Comparison of ENCODE assay signal across 9 mouse cellular contexts in the genomic region with DNA sequence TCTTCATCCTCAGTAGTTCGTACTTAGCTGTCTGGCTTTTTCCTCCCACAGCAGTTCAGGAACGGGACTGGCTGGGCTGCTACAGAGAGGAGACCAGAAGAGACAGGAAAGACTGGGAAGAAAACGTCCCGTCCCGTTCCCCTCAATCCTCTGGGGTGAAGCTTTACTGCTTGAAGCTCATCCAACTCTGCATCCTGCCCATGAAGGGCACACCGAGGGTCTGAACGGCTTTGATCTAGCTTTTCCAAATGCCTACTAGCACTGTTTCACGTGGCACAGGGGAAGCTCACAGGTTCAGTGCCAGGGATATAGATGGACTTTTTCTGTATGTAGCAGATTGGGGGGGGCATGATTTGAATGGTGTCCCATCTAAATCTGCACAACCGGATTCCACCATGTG. TPM values are rescaled to one million over a fixed set of nuclear protein-coding genes. Genes with fewer than 3 reads are reported as not detected.
DNase-seq lines count a peak whose midpoint lies in the region; ATAC-seq and TF ChIP-seq lines count a peak whose summit lies in the region.
"Had no signal": no experiment of that assay in that cellular context is flagged by ENCODE, and none has a peak within 500 bp of the region (broad histone marks: within the 10 kb centered on the region; RNA-seq: fewer than 3 reads in every experiment).

No protein-coding gene starts in this region.

- H3K27me3 ChIP-seq in heart, embryonic 14.5 days (ENCODE audit: control insufficient read depth, insufficient read depth, low read length), result peaks cover 4% of the 10 kb centered on the region; the same call in 1 of the 2 replicates
- H3K27me3 ChIP-seq in forebrain, postnatal 0 days (ENCODE audit: insufficient read depth, low read length), result no peaks in the 10 kb centered on the region
- H3K27me3 ChIP-seq in liver, embryonic 13.5 days, result peaks cover 25% of the 10 kb centered on the region

- no peak overlapping the region for H3K27ac ChIP-seq in heart, embryonic 14.5 days (replicated peaks in 1 of 2; ENCODE audit: control insufficient read depth in 1 of 2, insufficient read depth in 1 of 2, low read depth in 2 of 2, low read length in 2 of 2)
- no peak overlapping the region for H3K27ac ChIP-seq in forebrain, postnatal 0 days (ENCODE audit: low read depth, low read length)
- no peak overlapping the region for H3K27ac ChIP-seq in liver, embryonic 13.5 days

- H3K4me1 ChIP-seq in heart, embryonic 14.5 days (ENCODE audit: control insufficient read depth in 2 of 2, insufficient read depth in 2 of 2, low read length in 2 of 2), result peaks cover 2 to 4% of the 10 kb centered on the region in 2 experiments; a peak in 2 of 4 replicates
- H3K4me1 ChIP-seq in forebrain, postnatal 0 days (ENCODE audit: insufficient read depth), result peaks cover 8% of the 10 kb centered on the region; the same call in 1 of the 2 replicates
- peaks cover 4% of the 10 kb centered on the region for H3K4me1 ChIP-seq in liver, embryonic 13.5 days (replicated peaks)

- peak overlapping the region in 1 of 2 experiments; percentile 46; a peak in 2 of 4 replicates for H3K4me3 ChIP-seq in heart, embryonic 14.5 days (ENCODE audit: control insufficient read depth in 1 of 2, insufficient read depth in 1 of 2, low read depth in 1 of 2, low read length in 2 of 2)
- no peak overlapping the region; the same call in 1 of the 2 replicates for H3K4me3 ChIP-seq in forebrain, postnatal 0 days (ENCODE audit: low read depth, low read length)
- no peak overlapping the region for H3K4me3 ChIP-seq in liver, embryonic 13.5 days (replicated peaks)

- 38% methylated on average over 9 of the region's 9 CpGs for WGBS in heart, embryonic 14.5 days
- 23% methylated on average over 9 of the region's 9 CpGs for WGBS in forebrain, postnatal 0 days
- 37% methylated on average over 9 of the region's 9 CpGs for WGBS in liver, embryonic 13.5 days (ENCODE audit: insufficient replicate concordance)

- no peak for ATAC-seq in heart, embryonic 14.5 days (ENCODE audit: insufficient number of reproducible peaks, insufficient read depth, low FRiP score, low read depth)
- ATAC-seq in forebrain, postnatal 0 days, result no peak
- ATAC-seq in liver, embryonic 13.5 days (ENCODE audit: low read depth), result no peak

- no peak for DNase-seq in heart, adult 18-20 months
- peak; percentile 8 for DNase-seq in MN1 (ENCODE audit: low spot score)
- DNase-seq in forebrain, postnatal 0 days, result peak; percentile 50
- DNase-seq in liver, embryonic 13.5 days, result no peak
- DNase-seq in urinary bladder, postnatal 36 days (ENCODE audit: low spot score in 2 of 2), result no peak
- DNase-seq in gastrocnemius, postnatal 25 days, result no peak
- DNase-seq in embryo, embryonic 9.5 days (ENCODE audit: extremely low spot score), result no peak
- DNase-seq: adrenal gland, adult 8-10 months had no signal

- H3K9ac ChIP-seq in heart, embryonic 14.5 days (ENCODE audit: low read length), result peak overlapping the region; percentile 48
- H3K9ac ChIP-seq in forebrain, postnatal 0 days, result peak overlapping the region; percentile 53
- H3K9ac ChIP-seq in liver, embryonic 13.5 days, result no peak overlapping the region

- H3K36me3 ChIP-seq in heart, embryonic 14.5 days (ENCODE audit: control insufficient read depth, insufficient read depth, low read length), result no peaks in the 10 kb centered on the region
- H3K36me3 ChIP-seq in forebrain, postnatal 0 days (ENCODE audit: insufficient read depth), result no peaks in the 10 kb centered on the region
- no peaks in the 10 kb centered on the region for H3K36me3 ChIP-seq in liver, embryonic 13.5 days

- peak overlapping the region; percentile 78 for H3K4me2 ChIP-seq in heart, embryonic 14.5 days (ENCODE audit: low read length)
- peak overlapping the region; percentile 98 for H3K4me2 ChIP-seq in forebrain, postnatal 0 days (ENCODE audit: low read depth)
- peak overlapping the region; percentile 62 for H3K4me2 ChIP-seq in liver, embryonic 13.5 days

- H3K9me3 ChIP-seq in heart, embryonic 14.5 days (ENCODE audit: control insufficient read depth, low read length), result no peaks in the 10 kb centered on the region
- no peaks in the 10 kb centered on the region for H3K9me3 ChIP-seq in forebrain, postnatal 0 days (ENCODE audit: low read length)
- H3K9me3 ChIP-seq in liver, embryonic 13.5 days (replicated peaks), result no peaks in the 10 kb centered on the region

- no peak for TF ChIP-seq CTCF in forebrain, postnatal 0 days (IDR thresholded peaks at IDR 0.05; ENCODE audit: low read depth)

RNA-seq across cellular contexts. Expression of a gene that starts 16.0 kb away (rescaled TPM):
- polyA plus RNA-seq in heart, embryonic 14.5 days (2014; fragmentation: Nextera tagmentation; extraction: Ambion mirVana), result 4.9 and 5.6 TPM in 2 replicates
- total RNA-seq in heart, adult 18-20 months (2021), result 1 to 10 TPM; 1.4 to 1.5 TPM
- 12.5 and 25.2 TPM in 2 replicates for total RNA-seq in forebrain, postnatal 0 days (2014; rRNA removed)
- polyA plus RNA-seq in forebrain, postnatal 0 days (2015; fragmentation: Nextera tagmentation; extraction: Ambion mirVana), result 12.6 and 14.3 TPM in 2 replicates
- polyA plus RNA-seq in liver, embryonic 13.5 days (2015; fragmentation: Nextera tagmentation; extraction: Ambion mirVana), result 8.8 and 9.1 TPM in 2 replicates
- under 1 TPM; 0.72 to 0.99 TPM for total RNA-seq in gastrocnemius, postnatal 25 days (2021)

RNA-seq across cellular contexts. Expression of a gene that starts 43.2 kb away (rescaled TPM):
- polyA plus RNA-seq in heart, embryonic 14.5 days (2014; fragmentation: Nextera tagmentation; extraction: Ambion mirVana), result 4.4 and 4.7 TPM in 2 replicates
- 1 to 10 TPM; 3.3 to 4.3 TPM for total RNA-seq in heart, adult 18-20 months (2021)
- total RNA-seq in forebrain, postnatal 0 days (2014; rRNA removed), result 1.3 and 2.6 TPM in 2 replicates
- 1.8 and 2.7 TPM in 2 replicates for polyA plus RNA-seq in forebrain, postnatal 0 days (2015; fragmentation: Nextera tagmentation; extraction: Ambion mirVana)
- polyA plus RNA-seq in liver, embryonic 13.5 days (2015; fragmentation: Nextera tagmentation; extraction: Ambion mirVana), result 1.5 and 1.8 TPM in 2 replicates
- total RNA-seq in gastrocnemius, postnatal 25 days (2021), result 1 to 10 TPM in 1 of 2 experiments, under 1 TPM in 1; 0.82 to 2.1 TPM

Comparison
In these comparisons a context has a peak if more than half of its experiments do, and no peak if none do; other contexts are left out.
1. DNase-seq: peak in MN1 (single experiment) and forebrain, postnatal 0 days (single experiment); none in heart, adult 18-20 months (0 of 2), liver, embryonic 13.5 days (single experiment), urinary bladder, postnatal 36 days (0 of 2), gastrocnemius, postnatal 25 days (single experiment) and embryo, embryonic 9.5 days (single experiment).
2. Peak in every context shown above with its lines, with median percentiles within 50 percentile points of each other: H3K4me2 ChIP-seq.